Mouse (Mus musculus) central nervous system, embryonic 14 days (tissue): ENCODE measurements around the gene Umad1. TPM values are rescaled to one million over a fixed set of nuclear protein-coding genes. Genes with fewer than 3 reads are reported as not detected.

Experiments used
- polyA plus RNA-seq: library from polyadenylated mRNA; depleted of rRNA; stranded (reverse); fragments of >200 nt; gene quantifications from 2 replicates; pipeline ENCODE4 v1.2.3, GENCODE M21; 2012; rRNA removed

Umad1 gene
- 23.0 and 23.7 TPM in 2 replicates for polyA plus RNA-seq

GRCm38 (mm10) chr6:8259004-8259666 lies at the start of gene Umad1, which contains the start of the genes Rpa3 and Gm45062:
TSS of gene Umad1 (plus strand) at chr6:8259288.
TSS of gene Rpa3 (minus strand) at chr6:8259173.
TSS of gene Gm45062 (plus strand) at chr6:8259450.

Other genes starting within 250 kb of the Umad1 start
- 0.63 and 1.5 TPM in 2 replicates for gene Col28a1, start 66.7 kb upstream of the Umad1 start, polyA plus RNA-seq
- 13.3 and 14.5 TPM in 2 replicates for gene Mios, start 50.1 kb upstream of the Umad1 start, polyA plus RNA-seq
- 55.9 and 69.6 TPM in 2 replicates for gene Rpa3, start 115 bp upstream of the Umad1 start, polyA plus RNA-seq
- gene Gm45062, start 162 bp downstream of the Umad1 start, polyA plus RNA-seq: 16.4 and 22.1 TPM in 2 replicates